ENCODE assay signal across 17 mouse cellular contexts in genomic region chr16:34894016-34894415, GRCm38 (mm10).
"Had no signal": no experiment of that assay in that cellular context is flagged by ENCODE, and none has a peak within 500 bp of the region (broad histone marks: within the 10 kb centered on the region; RNA-seq: fewer than 3 reads in every experiment).

No protein-coding gene starts in this region.

- H3K4me2 ChIP-seq: lung, embryonic 15.5 days; midbrain, embryonic 11.5 days; midbrain, embryonic 13.5 days; midbrain, embryonic 15.5 days; neural tube, embryonic 12.5 days; stomach, embryonic 15.5 days had no signal

- H3K4me1 ChIP-seq: midbrain, embryonic 15.5 days; neural tube, embryonic 12.5 days had no signal

- H3K27me3 ChIP-seq: lung, embryonic 15.5 days; megakaryocyte, embryonic 14.5 days; midbrain, embryonic 13.5 days; midbrain, embryonic 15.5 days; neural tube, embryonic 12.5 days; stomach, embryonic 15.5 days had no signal

- H3K4me3 ChIP-seq: lung, embryonic 15.5 days; megakaryocyte, embryonic 14.5 days; midbrain, embryonic 13.5 days; midbrain, embryonic 15.5 days; neural tube, embryonic 12.5 days; stomach, embryonic 15.5 days had no signal

- H3K36me3 ChIP-seq: lung, embryonic 15.5 days; midbrain, embryonic 13.5 days; midbrain, embryonic 15.5 days; neural tube, embryonic 12.5 days; stomach, embryonic 15.5 days had no signal

- H3K9me3 ChIP-seq: lung, embryonic 15.5 days; megakaryocyte, embryonic 14.5 days; midbrain, embryonic 13.5 days; midbrain, embryonic 15.5 days; neural tube, embryonic 12.5 days; stomach, embryonic 15.5 days had no signal

- H3K27ac ChIP-seq: lung, embryonic 15.5 days; macrophage; midbrain, embryonic 13.5 days; midbrain, embryonic 15.5 days; neural tube, embryonic 12.5 days; stomach, embryonic 15.5 days; stomach, postnatal 0 days had no signal

- H3K9ac ChIP-seq: lung, embryonic 15.5 days; midbrain, embryonic 13.5 days; midbrain, embryonic 15.5 days; neural tube, embryonic 12.5 days; stomach, embryonic 15.5 days had no signal

- DNase-seq: lung, adult 2 months; lung, postnatal 14 days; lung, postnatal 36 days; right cerebral cortex, postnatal 14 days; thymus, adult 2 months; thymus, postnatal 25 days; thymus, postnatal 4 days had no signal

- ATAC-seq: lung, postnatal 0 days; midbrain, embryonic 13.5 days; midbrain, embryonic 15.5 days had no signal
